13 mouse cellular contexts compared by ENCODE assay signal in the genomic region with DNA sequence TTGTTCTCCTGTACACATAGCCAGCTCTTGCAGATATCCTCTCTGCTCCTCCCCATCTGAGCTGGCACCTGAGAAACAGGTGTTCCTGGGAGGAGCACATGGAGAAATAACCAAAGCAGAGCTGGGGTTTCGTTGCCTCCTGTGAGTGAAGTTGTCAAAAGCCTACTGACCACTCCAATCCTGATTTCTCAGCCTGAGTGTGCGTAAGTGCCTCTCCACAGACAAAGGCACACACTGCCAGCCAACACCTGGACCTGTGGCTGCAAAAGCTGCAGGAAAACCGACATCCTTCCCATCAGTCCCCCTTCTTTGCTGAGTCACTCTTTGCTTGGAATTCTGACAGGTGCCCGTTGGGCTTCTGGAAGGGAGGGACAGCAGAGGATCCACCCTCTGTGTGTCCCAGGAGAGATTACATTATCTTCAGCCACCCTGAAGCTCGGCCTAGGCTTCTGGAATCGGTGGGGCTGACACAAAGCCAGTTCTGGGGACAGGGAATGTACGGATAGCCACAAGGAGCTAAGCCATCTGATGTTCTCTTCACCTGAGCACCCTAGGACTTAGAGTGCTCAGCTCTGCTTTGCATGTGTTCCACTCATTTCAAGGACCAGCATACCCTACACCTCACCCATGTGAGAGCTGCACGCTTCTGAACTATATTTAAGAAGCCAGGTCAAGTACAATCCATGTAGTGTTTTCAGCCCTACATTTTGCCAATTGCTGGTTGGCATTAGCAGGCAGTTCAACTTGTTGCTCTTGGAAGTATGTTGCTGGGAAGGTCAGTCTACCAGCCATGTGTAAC. TPM values are rescaled to one million over a fixed set of nuclear protein-coding genes. Genes with fewer than 3 reads are reported as not detected.
DNase-seq lines count a peak whose midpoint lies in the region; ATAC-seq and TF ChIP-seq lines count a peak whose summit lies in the region.
"Had no signal": no experiment of that assay in that cellular context is flagged by ENCODE, and none has a peak within 500 bp of the region (broad histone marks: within the 10 kb centered on the region; RNA-seq: fewer than 3 reads in every experiment).

No protein-coding gene starts in this region.

- no peak for TF ChIP-seq CTCF in spleen, adult 2 months (IDR thresholded peaks at IDR 0.05; ENCODE audit: extremely low read depth, insufficient read depth, insufficient read length, insufficient replicate concordance)

- H3K4me1 ChIP-seq in liver, embryonic 11.5 days (replicated peaks; ENCODE audit: control insufficient read depth, insufficient read depth, low read length), result peaks cover 72% of the 10 kb centered on the region
- H3K4me1 ChIP-seq in spleen, adult 2 months (ENCODE audit: control insufficient read depth, insufficient read depth, insufficient read length), result peaks cover 21% of the 10 kb centered on the region; the same call in 1 of the 2 replicates
- H3K4me1 ChIP-seq: midbrain, embryonic 12.5 days had no signal

- WGBS in liver, embryonic 11.5 days, result 46% methylated on average over 8 of the region's 8 CpGs
- 78% methylated on average over 8 of the region's 8 CpGs for WGBS in spleen, adult 2 months

- no peak for TF ChIP-seq POLR2A in spleen, adult 2 months (IDR thresholded peaks at IDR 0.05; ENCODE audit: low read depth, low read length)

- H3K36me3 ChIP-seq in liver, embryonic 11.5 days (ENCODE audit: control insufficient read depth, insufficient read depth, low read length), result 0 out of 2 replicates have a peak, but pooled peaks cover 4% of the 10 kb centered on the region
- H3K36me3 ChIP-seq in spleen, adult 2 months (ENCODE audit: control insufficient read depth, insufficient read depth, low read length), result peaks cover 21% of the 10 kb centered on the region
- H3K36me3 ChIP-seq: midbrain, embryonic 12.5 days had no signal

- no peak overlapping the region for H3K4me3 ChIP-seq in liver, embryonic 11.5 days (ENCODE audit: low read depth, low read length)
- no peak overlapping the region for H3K4me3 ChIP-seq in spleen, adult 2 months (ENCODE audit: extremely low read depth, insufficient read depth, insufficient read length)
- H3K4me3 ChIP-seq: midbrain, embryonic 12.5 days had no signal

- H3K27ac ChIP-seq in liver, embryonic 11.5 days (ENCODE audit: low read depth, low read length), result peak overlapping the region; percentile 90
- H3K27ac ChIP-seq in spleen, adult 2 months (ENCODE audit: insufficient read depth, low read length), result peak overlapping the region; percentile 26
- H3K27ac ChIP-seq: midbrain, embryonic 12.5 days had no signal

- DNase-seq in lung, adult 18-20 months, result peak; percentile 27
- no peak for DNase-seq in lung, postnatal 10 days
- peak; percentile 79 for DNase-seq in c-Kit-negative CD71-positive TER-119-positive erythroid progenitor cells, embryonic 14.5 days (ENCODE audit: low read depth, low spot score)
- no peak for DNase-seq in liver, embryonic 11.5 days (ENCODE audit: low spot score)
- DNase-seq in spleen, adult 2 months (ENCODE audit: low read depth in 1 of 2, low spot score in 2 of 2), result no peak
- no peak for DNase-seq in urinary bladder, postnatal 4 days (ENCODE audit: low spot score in 2 of 2)
- no peak for DNase-seq in cerebellum, adult 11-12 months
- no peak for DNase-seq in left cerebral cortex, adult 8-10 months (ENCODE audit: low spot score in 2 of 2)
- DNase-seq: adrenal gland, postnatal 25 days; cerebellum, postnatal 10 days; kidney, adult 8-10 months; left cerebral cortex, postnatal 4 days had no signal

- no peaks in the 10 kb centered on the region for H3K27me3 ChIP-seq in liver, embryonic 11.5 days (replicated peaks; ENCODE audit: control insufficient read depth, insufficient read depth, low read length)
- H3K27me3 ChIP-seq in spleen, adult 2 months (ENCODE audit: control insufficient read depth, insufficient read depth, low read length), result no peaks in the 10 kb centered on the region
- H3K27me3 ChIP-seq: midbrain, embryonic 12.5 days had no signal

- peak overlapping the region; percentile 32 for H3K4me2 ChIP-seq in liver, embryonic 11.5 days
- H3K4me2 ChIP-seq: midbrain, embryonic 12.5 days had no signal

- no peaks in the 10 kb centered on the region for H3K9me3 ChIP-seq in liver, embryonic 11.5 days (ENCODE audit: control insufficient read depth, low read length)
- H3K9me3 ChIP-seq: midbrain, embryonic 12.5 days had no signal

- ATAC-seq in liver, embryonic 11.5 days (replicated peaks; ENCODE audit: low FRiP score), result peak; percentile 73

- peak overlapping the region; percentile 48 for H3K9ac ChIP-seq in liver, embryonic 11.5 days (ENCODE audit: low read depth, low read length)
- H3K9ac ChIP-seq: midbrain, embryonic 12.5 days had no signal

RNA-seq across cellular contexts. Expression of a gene that starts 48.4 kb away (rescaled TPM):
- 105 and 120 TPM in 2 replicates for polyA plus RNA-seq in liver, embryonic 11.5 days (2014; fragmentation: Nextera tagmentation; extraction: Ambion mirVana)
- 258 and 419 TPM in 2 replicates for polyA plus RNA-seq in spleen, adult 2 months (2012; rRNA removed)
- 1 to 10 TPM; 2.8 to 7.6 (median 6.1) TPM for total RNA-seq in left cerebral cortex, adult 8-10 months (2022)

Comparison
In these comparisons a context has a peak if more than half of its experiments do, and no peak if none do; other contexts are left out.
1. DNase-seq: peak in lung, adult 18-20 months (2 of 2) and c-Kit-negative CD71-positive TER-119-positive erythroid progenitor cells, embryonic 14.5 days (single experiment); none in lung, postnatal 10 days (single experiment), liver, embryonic 11.5 days (single experiment), spleen, adult 2 months (0 of 2), urinary bladder, postnatal 4 days (0 of 2), cerebellum, adult 11-12 months (single experiment) and left cerebral cortex, adult 8-10 months (0 of 2).